Mouse (Mus musculus): ENCODE data around the gene Eci3. TPM values are rescaled to one million over a fixed set of nuclear protein-coding genes. Genes with fewer than 3 reads are reported as not detected.

The Eci3 gene
- polyA plus RNA-seq, 1 experiment, result not detected

DNA sequence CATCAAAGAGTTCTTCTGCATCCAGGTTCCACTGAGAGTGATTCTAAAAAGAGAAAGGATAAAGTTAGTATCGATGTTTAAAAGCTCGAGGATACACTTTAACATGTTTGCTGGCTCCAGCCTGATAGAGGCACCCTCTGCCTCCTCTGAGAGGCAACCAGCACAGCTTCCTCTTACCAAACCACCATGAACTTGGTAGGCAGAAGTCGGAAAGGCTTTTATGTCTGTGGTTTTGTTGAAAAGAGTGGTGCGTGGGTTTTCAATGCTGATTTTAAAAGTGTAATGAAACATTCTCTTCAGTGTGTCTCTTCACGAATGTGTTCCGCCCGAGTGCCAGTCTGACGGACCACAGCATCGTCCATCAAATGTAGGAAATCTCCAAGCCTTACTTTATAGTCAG, 49.0 kb downstream of the Eci3 start:
- Histone ChIP-seq H3K4me3 (ENCODE audit: insufficient read depth, poor library complexity, severe bottlenecking) (no peak overlapping the region), H3ac (ENCODE audit: control insufficient read depth, insufficient read length, low read depth) (no peak overlapping the region), H3K79me2 (ENCODE audit: control insufficient read depth, insufficient read depth) (no peaks in the 10 kb centered on the region), H3K36me3 (ENCODE audit: control insufficient read depth, insufficient read depth) (no peaks in the 10 kb centered on the region), H3K79me3 (ENCODE audit: low read depth) (no peaks in the 10 kb centered on the region), H3K27me3 (ENCODE audit: control insufficient read depth, insufficient read depth, insufficient read length) (no peaks in the 10 kb centered on the region)
- no peak for TF ChIP-seq MAX (IDR thresholded peaks at IDR 0.05)
- TF ChIP-seq MYOD1 (IDR thresholded peaks at IDR 0.05; ENCODE audit: control insufficient read depth, insufficient read length, low read depth), result no peak
- no peak for TF ChIP-seq USF1 (IDR thresholded peaks at IDR 0.05; ENCODE audit: low read depth)
- TF ChIP-seq CTCF (IDR thresholded peaks at IDR 0.05; ENCODE audit: control insufficient read depth, insufficient read depth, insufficient read length), result no peak

Other genes with a start within 250 kb of the Eci3 start
- not detected for gene Fam50b, start 229.0 kb downstream of the Eci3 start, polyA plus RNA-seq (2012; fragmentation: generic; extraction: Trizol)
- gene Prpf4b, start 88.5 kb downstream of the Eci3 start, polyA plus RNA-seq (2012; fragmentation: generic; extraction: Trizol), result 8.5 TPM
- not detected for gene Fam217a, start 39.5 kb downstream of the Eci3 start, polyA plus RNA-seq (2012; fragmentation: generic; extraction: Trizol)
- gene 4933417A18Rik, start 39.4 kb downstream of the Eci3 start, polyA plus RNA-seq (2012; fragmentation: generic; extraction: Trizol), result not detected
- 61.8 TPM for gene Eci2, start 63.3 kb upstream of the Eci3 start, polyA plus RNA-seq (2012; fragmentation: generic; extraction: Trizol)